Mouse (Mus musculus) left cerebral cortex, adult 2 months (tissue): ENCODE measurements around the gene Siglec1. TPM values are rescaled to one million over a fixed set of nuclear protein-coding genes. Genes with fewer than 3 reads are reported as not detected.

Experiments
- DNase-seq, 2 experiments: peaks; one replicate each; pipeline ENCODE4 v3.0.0; 2021 to 2022; ENCODE audit warnings: low spot score in 2 of 2, mixed read lengths in 1 of 2; ENCODE audit errors: extremely low spot score in 1 of 2
- H3K27ac ChIP-seq: fragments of 200-600 bp; 2 replicates; pipeline ENCODE4 v1.8.1; 2022
- H3K4me3 ChIP-seq: fragments of 200-600 bp; 2 replicates; pipeline ENCODE4 v1.8.1; 2022
- CTCF ChIP-seq: fragments of 200-600 bp; IDR thresholded peaks from 2 replicates; pipeline ENCODE4 v1.8.1; 2022; ENCODE audit warnings: antibody characterized with exemption, mild to moderate bottlenecking, moderate library complexity
- intact Hi-C: fragments of 180-260 bp; cut with DNase I; formaldehyde crosslinking; loops from one replicate; pipeline ENCODE4 v1.15.1; 2025
- total RNA-seq, 2 experiments: library from RNA; stranded (reverse); gene quantifications; 2 replicates each; pipeline ENCODE4 v1.2.3; 2021

Siglec1 gene
- total RNA-seq, 2 experiments from 2014 or later, result 0.44 to 0.45 TPM

DNA sequence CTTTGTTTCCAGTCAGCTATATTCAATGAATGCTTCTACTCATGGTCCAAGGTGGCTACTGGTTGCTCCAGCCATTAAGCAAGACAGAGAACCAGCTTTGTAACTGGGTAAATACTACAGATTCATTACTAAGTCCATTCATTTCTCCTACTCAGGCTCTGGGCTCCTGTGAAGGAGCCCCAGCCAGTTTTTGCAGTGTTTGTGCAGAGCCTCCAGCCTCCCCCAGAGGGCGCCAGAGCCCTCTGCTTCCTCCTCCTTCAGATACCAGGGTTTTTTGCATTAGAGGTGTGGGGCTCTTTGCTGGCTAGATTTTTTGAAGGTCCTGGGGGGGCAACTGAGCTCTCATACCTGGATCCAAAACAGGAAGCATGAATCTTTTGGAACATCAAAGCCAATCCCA is 8.3 kb upstream of the Siglec1 start:
- no peak overlapping the region for H3K4me3 ChIP-seq
- intact Hi-C loops, result loop anchor here (1.0 to 10.0 kb wide), 5 partner anchors 48 to 420 kb away; partner anchors contain the start of gene 1700037H04Rik
- peak; percentile 100 for TF ChIP-seq CTCF
- no peak overlapping the region for H3K27ac ChIP-seq
- peak; percentile 74 to 85 for DNase-seq

GRCm38 (mm10) chr2:131093577-131093976 is 7.0 kb upstream of the Siglec1 start:
- DNase-seq, result peak in 1 of 2 experiments; percentile 6
- intact Hi-C loops, result loop anchor here (5.0 to 10.0 kb wide), 2 partner anchors 159 to 421 kb away; no protein-coding TSS in a partner anchor
- no peak for TF ChIP-seq CTCF
- Histone ChIP-seq H3K4me3 (no peak overlapping the region), H3K27ac (no peak overlapping the region)

DNA sequence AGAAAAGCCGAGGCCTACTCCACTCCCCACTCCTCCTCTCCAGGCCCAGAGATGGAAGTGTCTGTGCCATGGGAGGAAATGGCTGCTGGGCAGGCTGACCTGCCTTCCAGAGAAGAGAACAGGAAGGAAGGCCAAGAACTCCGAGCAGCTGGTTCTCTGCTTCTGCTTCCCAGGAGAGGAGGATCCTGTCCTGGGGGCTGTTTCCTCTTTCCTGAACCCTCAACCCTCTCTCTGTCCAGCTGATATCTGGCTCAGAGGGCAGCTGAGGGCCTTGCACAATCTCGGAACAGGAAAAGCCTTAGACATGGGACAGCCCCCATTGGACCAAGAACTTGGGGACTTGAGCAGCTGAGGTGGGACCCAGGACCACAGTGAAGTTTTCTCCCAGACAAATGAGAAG is 4.3 kb upstream of the Siglec1 start:
- no peak overlapping the region for H3K27ac ChIP-seq
- no peak overlapping the region for H3K4me3 ChIP-seq
- no peak for DNase-seq
- TF ChIP-seq CTCF, result no peak
- intact Hi-C loops, result loop anchor here (5.0 to 10.0 kb wide), 2 partner anchors 161 to 424 kb away; no protein-coding TSS in a partner anchor

DNA sequence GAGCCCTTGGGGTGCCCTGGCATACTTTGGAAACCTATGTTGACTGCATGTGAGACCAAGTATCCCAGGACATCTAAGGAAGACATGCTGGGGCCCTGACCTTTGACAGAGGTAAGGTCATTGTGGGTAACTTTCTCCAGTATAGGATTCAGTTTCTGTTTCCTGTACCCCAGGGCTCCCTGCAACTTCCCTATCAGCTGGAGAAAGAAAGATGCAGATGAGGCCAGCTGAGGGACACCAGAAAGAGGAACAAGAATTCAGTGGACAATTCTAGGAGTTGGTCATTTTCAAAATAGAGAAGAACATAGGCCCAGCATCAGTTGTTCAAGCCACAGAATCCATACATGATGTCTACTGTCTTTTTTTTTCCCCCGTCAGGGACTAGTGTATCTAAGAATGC is 3.1 kb upstream of the Siglec1 start:
- TF ChIP-seq CTCF, result no peak
- Histone ChIP-seq H3K27ac (no peak overlapping the region), H3K4me3 (no peak overlapping the region)
- DNase-seq, result no peak
- intact Hi-C loops, result loop anchor here (5.0 to 10.0 kb wide), 2 partner anchors 163 to 425 kb away; no protein-coding TSS in a partner anchor

- Histone ChIP-seq H3K4me3 (no peak overlapping the region), H3K27ac (no peak overlapping the region)
- intact Hi-C loops, result no loop called here
- no peak for DNase-seq
- TF ChIP-seq CTCF, result no peak
Measured at GRCm38 (mm10) chr2:131088581-131088980, 2.0 kb upstream of the Siglec1 start.

DNA sequence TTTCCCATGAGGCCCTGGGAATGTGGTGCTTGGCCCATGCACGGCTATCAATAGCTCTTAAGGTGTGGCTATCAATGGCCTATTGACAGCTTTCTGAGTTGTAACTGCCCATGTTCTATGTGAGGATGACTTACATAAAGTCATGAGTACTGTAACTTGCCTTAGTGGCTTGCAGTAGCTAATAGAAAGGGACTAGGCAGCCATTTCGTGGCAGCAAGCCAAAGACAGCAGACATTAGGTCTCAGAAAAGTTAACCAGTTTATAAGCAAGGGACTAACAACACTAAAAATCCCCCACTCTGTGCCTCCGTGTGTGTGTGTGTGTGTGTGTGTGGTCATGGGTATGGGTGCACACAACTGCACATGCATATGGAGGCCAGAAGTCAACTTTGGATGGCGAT is 2.4 kb downstream of the Siglec1 start:
- no peak for TF ChIP-seq CTCF
- DNase-seq, result no peak
- Histone ChIP-seq H3K27ac (no peak overlapping the region), H3K4me3 (no peak overlapping the region)
- intact Hi-C loops, result no loop called here

- no peak for DNase-seq
- Histone ChIP-seq H3K27ac (no peak overlapping the region), H3K4me3 (no peak overlapping the region)
- intact Hi-C loops, result no loop called here
- no peak for TF ChIP-seq CTCF
Measured at GRCm38 (mm10) chr2:131080507-131080906, 6.1 kb downstream of the Siglec1 start.

GRCm38 (mm10) chr2:131072536-131072935 is 14.0 kb downstream of the Siglec1 start:
- H3K27ac ChIP-seq, result no peak overlapping the region
- no peak overlapping the region for H3K4me3 ChIP-seq
- intact Hi-C loops, result no loop called here
- DNase-seq, result no peak
- no peak for TF ChIP-seq CTCF

- intact Hi-C loops, result no loop called here
- no peak for DNase-seq
- Histone ChIP-seq H3K4me3 (no peak overlapping the region), H3K27ac (no peak overlapping the region)
- TF ChIP-seq CTCF, result no peak
Measured at GRCm38 (mm10) chr2:131067481-131067880, 19.1 kb downstream of the Siglec1 start.

DNA sequence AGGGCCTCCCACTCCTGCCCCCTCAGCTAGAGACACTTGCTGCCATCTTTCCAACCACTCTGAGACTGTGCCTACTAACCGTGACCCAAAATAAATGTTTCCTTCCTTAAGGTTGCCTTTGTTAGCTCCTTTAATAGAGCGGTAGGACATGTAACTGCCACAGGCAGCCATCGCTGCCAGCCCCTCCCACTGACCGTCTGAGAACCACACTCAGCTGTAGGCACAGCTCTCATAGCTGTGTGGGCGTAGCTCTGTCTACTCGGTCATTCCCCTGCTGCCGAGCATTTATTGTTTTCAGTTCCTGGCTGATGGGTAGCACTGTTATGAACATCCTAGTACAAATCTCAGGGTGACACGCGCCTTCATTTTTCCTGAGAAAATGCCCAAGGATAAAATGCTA is 20.2 kb downstream of the Siglec1 start:
- Histone ChIP-seq H3K4me3 (no peak overlapping the region), H3K27ac (no peak overlapping the region)
- no peak for TF ChIP-seq CTCF
- no peak for DNase-seq
- intact Hi-C loops, result no loop called here

GRCm38 (mm10) chr2:131063404-131063864 is 23.1 kb downstream of the Siglec1 start, which contains the start of gene Adam33:
TSS of gene Adam33 (minus strand) at chr2:131063814.
- no peak for DNase-seq
- TF ChIP-seq CTCF, result no peak
- Histone ChIP-seq H3K4me3 (peak within 1 kb of the TSS; percentile 37), H3K27ac (no peak within 1 kb of the TSS)
- intact Hi-C loops, result no loop called here

- no peak for TF ChIP-seq CTCF
- Histone ChIP-seq H3K27ac (no peak overlapping the region), H3K4me3 (no peak overlapping the region)
- intact Hi-C loops, result no loop called here
- no peak for DNase-seq
Measured at GRCm38 (mm10) chr2:131061607-131062006, 25.0 kb downstream of the Siglec1 start.

DNA sequence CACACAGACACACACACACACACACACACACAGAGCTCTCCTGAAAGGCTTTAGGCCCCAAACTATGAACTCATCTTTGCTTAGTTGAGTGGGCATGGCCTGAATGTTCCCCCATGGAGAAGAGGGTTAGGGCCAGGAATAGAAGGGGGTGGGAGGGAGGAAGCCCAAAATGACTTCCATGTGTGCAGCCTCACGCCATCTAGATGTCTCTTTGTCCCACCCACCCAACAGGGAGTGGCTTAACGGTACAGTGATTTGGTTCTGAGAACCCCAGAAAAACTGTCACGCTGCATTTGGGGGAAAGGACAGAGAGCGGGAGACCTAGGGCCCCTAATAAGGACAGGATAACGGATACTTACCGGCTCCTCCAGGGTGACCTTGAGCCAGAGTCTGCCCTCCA is 25.8 kb downstream of the Siglec1 start:
- intact Hi-C loops, result no loop called here
- H3K4me3 ChIP-seq, result no peak overlapping the region
- TF ChIP-seq CTCF, result no peak

More for the DNA sequence above, 25.8 kb downstream of the Siglec1 start:
- no peak for DNase-seq
- no peak overlapping the region for H3K27ac ChIP-seq
